Mouse (Mus musculus) CD4-positive, CD25-positive, alpha-beta regulatory T cell, adult 4 months (primary cell): ENCODE measurements at regions not wholly inside any gene's neighbourhood (a gene's known extent, or its start where the extent isn't known, plus 50 kb on each side); places are given as distances from the start of the nearest gene placed in this dataset.
A peak's percentile ranks its signal among the peaks of the same experiment; 100 is the strongest.

Source experiments
- ATAC-seq: one replicate; pipeline ENCODE4 v1.8.0; 2017

DNA sequence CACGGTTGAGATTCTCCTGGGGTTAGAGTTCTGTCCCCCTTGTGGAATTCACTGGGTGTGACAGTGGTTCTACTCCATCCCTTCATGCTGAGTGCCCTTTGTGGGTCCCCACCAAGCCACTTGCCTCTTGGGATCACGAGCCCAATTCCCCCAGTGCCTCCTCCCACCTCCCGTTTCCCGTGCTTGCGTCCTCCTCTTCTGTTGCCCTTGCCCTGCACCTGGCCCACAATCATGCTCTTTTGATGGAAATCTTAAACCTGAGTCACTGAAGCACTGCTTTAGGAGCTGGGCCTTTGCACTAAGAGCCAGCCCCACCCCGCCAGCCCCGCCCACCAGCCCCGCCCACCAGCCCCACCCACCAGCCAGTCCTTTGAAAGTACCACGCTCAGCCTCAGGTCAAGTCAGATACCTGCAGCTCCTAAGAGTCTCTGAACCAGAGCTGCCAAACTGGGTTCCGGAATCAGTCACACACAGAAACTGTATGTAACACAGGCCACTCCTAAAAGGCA, 79.8 kb upstream of the Sertad2 start:
- ATAC-seq = no peak

DNA sequence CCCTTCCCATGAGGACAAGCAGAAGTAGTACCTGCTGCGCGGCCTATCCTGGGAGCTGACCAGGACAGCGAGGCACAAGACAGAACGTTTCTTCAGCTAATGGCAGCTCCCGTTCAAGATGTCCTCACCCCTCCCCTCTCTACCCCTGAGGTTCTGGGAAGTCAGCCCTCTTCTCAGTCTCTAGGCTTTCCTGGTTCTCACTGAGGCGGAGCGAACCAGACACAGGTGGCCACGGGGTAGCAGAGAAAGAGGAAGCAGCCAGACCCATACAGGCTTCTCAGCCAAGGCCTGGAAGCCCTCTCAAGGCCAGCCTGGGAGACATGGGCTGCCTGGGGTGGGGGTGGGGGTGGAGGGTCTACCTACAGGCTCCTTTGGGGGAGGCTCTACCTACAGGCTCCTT, 78.5 kb upstream of the Sertad2 start:
- ATAC-seq = no peak

DNA sequence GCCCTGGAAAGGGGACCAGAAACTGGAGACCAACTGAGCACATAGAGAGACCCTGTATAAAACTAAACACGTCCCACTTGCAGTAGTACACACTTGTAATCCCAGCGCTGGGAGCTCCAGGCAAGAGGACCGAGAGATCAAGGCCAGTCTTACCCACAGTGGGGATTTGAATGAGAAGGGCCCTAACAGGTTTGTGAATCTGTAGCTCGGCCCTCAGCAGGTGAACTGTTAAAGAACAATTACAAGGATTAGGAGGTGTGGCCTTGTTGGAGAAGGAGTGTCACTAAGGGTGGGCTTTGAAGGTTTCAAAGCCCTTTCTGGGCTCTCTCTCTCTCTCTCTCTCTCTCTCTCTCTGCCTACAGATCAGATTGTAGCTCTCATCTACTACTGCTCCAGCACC, 76.5 kb upstream of the Sertad2 start:
- ATAC-seq = no peak

DNA sequence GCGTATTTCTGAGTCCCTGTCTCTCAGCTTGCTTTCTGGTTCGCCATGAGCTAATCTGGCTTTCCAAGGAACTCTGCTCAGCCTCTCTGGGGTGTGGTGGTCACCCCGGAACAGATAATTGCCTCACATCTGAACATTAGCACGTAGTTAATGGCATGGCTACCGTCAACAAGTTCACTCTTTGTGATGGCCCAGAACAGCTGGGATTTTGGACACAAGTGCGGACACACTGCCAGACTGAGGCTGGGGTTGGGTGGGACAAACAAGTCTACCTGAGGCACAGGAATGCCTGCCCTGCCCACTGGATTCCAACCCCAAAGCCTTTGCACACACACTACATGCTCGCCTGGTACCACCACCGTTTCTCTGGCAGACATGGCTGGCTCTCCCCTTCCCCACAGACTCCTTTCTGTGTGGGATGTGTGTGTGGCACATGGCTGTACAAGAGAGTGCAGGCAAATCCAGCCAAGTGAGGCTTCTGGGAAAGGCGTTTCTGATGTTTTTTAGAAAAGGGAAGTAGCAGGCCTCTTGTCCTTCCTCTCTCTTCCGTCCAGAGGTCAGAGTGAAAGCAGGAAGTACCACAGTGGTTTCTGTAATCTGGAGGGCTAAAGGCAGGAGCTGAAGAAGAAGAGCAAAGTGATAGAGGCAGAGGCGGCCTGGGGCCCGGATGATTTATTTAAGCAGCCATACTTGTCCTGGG, 74.6 kb upstream of the Sertad2 start:
- ATAC-seq = no peak

DNA sequence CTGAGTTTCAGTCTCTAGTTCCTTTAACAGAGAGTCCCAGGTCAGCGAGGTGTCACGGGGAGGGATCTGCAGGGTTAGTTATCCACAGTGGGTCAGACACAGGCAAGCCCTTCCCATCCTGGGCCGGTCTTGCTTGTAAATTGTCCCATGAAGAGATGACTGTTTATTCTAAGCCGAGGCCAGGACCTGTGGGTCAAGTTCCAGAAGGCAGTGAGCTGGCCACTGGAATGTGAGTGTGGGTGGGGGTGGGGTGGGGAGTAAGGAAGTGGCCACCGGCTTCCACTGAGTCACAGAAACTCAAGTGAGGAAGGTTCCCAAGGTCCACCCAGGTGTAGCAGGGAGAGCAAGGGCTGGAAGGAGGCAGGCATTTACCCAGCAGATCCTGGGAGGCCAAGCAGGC, 73.7 kb upstream of the Sertad2 start:
- ATAC-seq = no peak

DNA sequence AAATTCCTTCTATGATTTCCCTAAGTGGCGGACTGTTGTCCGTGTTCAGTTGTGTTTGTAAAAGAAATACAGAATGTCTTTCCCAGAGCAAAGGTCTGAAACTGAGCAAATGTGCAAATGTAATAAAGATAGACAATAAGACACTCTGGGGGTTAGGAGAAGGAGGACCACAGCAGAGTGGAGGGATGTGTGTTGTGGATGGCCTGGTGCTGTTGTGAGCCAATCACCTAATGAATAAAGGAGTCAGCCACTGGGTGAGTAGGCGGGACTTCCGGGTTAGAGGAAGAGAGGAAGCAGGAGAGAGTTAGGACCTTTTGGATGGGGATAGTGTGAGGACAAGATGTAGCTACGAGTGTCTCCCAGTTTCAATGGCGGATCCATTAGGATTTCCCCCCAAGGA, 72.7 kb upstream of the Sertad2 start:
- ATAC-seq = no peak

DNA sequence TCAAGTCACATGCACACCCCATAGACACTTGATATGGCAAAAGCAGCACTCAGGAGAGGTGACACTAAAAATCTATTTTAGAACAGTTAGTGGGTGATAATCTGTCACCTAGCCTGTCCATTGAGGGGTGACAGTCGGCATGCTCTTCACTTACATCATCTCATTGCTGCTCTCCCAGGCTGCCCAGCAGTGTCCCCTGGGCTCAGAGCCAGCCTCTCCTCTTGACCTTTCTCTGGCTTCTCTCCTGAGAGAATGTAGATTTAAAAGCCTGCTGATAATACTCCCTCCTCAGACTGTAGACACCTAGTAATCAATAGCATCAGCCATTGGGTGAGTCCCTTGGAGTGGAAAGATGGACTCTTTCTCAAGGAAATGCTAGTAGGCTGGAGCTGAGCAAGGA, 70.7 kb upstream of the Sertad2 start:
- no peak for ATAC-seq

- no peak for ATAC-seq
These were observed 67.4 kb upstream of the Sertad2 start for GRCm38 (mm10) chr11:20475629-20476028.

- ATAC-seq = no peak
These were observed 66.6 kb upstream of the Sertad2 start for GRCm38 (mm10) chr11:20476494-20476893.

- ATAC-seq = peak; percentile 99
These were observed 65.6 kb upstream of the Sertad2 start for GRCm38 (mm10) chr11:20477183-20478037.

DNA sequence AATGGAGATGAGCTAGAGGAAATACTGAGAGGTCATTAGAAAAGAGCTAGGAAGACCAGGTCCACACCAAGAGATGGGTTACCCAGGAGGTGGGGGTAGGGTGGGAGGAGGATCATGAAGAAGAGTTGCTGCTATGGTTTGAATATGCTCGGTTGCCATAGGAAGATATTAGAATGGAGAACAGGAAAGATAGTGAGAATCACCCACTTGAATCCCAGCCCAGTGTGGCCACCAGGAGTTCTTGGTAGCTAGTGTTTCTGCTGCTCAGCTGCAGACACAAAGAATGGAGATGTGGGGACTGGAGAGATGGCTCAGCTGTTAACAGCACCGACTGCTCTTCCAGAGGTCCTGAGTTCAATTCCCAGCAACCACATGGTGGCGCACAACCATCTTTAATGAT, 62.4 kb upstream of the Sertad2 start:
- no peak for ATAC-seq

DNA sequence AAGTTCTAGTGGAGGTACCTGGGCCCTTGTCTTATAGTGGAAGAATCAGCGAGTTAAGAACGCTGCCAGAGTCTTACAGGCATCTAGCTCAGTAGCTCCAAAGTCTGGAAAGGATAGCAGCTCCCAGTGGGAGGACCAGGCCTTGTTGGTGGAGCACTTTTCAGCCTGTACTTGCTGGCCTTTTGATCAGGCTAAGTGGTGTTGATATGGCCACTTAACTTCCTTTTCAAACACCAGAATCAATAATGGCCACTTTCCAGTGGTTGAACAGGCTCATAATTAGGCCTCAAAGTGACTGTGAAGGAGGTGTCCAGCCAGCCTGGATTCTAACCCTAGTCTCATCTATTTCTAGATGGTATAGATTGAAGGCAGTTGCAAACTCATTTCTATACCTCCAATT, 57.7 kb upstream of the Sertad2 start:
- ATAC-seq = no peak
